In the genomic region with DNA sequence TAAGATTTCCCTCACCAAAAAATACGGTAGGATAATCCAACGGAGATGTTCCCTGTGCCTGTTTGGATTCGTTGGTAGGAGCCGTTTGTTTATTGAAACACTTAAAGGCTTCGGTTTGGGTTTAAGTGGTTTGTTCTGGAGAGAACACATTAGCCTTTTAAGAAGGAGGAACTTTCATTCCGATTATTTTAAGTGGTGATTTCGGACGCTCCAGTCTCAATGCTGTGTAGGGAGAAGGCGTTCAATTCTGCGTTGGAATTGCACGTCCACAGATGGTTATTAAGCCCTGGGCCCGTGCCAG, we compare ENCODE assay signal across 7 mouse cellular contexts. TPM values are rescaled to one million over a fixed set of nuclear protein-coding genes. Genes with fewer than 3 reads are reported as not detected.
DNase-seq lines count a peak whose midpoint lies in the region; ATAC-seq and TF ChIP-seq lines count a peak whose summit lies in the region.

No protein-coding gene starts in this region.

- H3K4me3 ChIP-seq in lung, adult 2 months (replicated peaks; ENCODE audit: extremely low read depth, low read depth, low read length), result peak overlapping the region; percentile 79
- peak overlapping the region; percentile 56 for H3K4me3 ChIP-seq in forebrain, embryonic 13.5 days
- peak overlapping the region; percentile 91 for H3K4me3 ChIP-seq in liver, embryonic 12.5 days
- H3K4me3 ChIP-seq in stomach, embryonic 14.5 days (ENCODE audit: low read depth, low read length), result peak overlapping the region; percentile 56

- WGBS in lung, adult 2 months, result 7% methylated on average over 12 of the region's 12 CpGs
- WGBS in forebrain, embryonic 13.5 days, result 11% methylated on average over 12 of the region's 12 CpGs
- WGBS in liver, embryonic 12.5 days (ENCODE audit: insufficient replicate concordance), result 13% methylated on average over 12 of the region's 12 CpGs
- 6% methylated on average over 12 of the region's 12 CpGs for WGBS in stomach, embryonic 14.5 days

- no peak overlapping the region for H3K27ac ChIP-seq in forebrain, embryonic 13.5 days
- peak overlapping the region; percentile 100 for H3K27ac ChIP-seq in liver, embryonic 12.5 days
- no peak overlapping the region for H3K27ac ChIP-seq in stomach, embryonic 14.5 days (ENCODE audit: low read length)

- peak overlapping the region; percentile 64 for H3K9ac ChIP-seq in forebrain, embryonic 13.5 days
- peak overlapping the region; percentile 98 for H3K9ac ChIP-seq in liver, embryonic 12.5 days
- no peak overlapping the region; the same call in 1 of the 2 replicates for H3K9ac ChIP-seq in stomach, embryonic 14.5 days (replicated peaks; ENCODE audit: low read depth, low read length)

- H3K4me1 ChIP-seq in lung, adult 2 months (ENCODE audit: control insufficient read depth, insufficient read depth, low read length), result no peaks in the 10 kb centered on the region; the same call in none of the 2 replicates
- peaks cover 12% of the 10 kb centered on the region for H3K4me1 ChIP-seq in forebrain, embryonic 13.5 days
- H3K4me1 ChIP-seq in liver, embryonic 12.5 days, result peaks cover 62% of the 10 kb centered on the region
- peaks cover 7% of the 10 kb centered on the region; the same call in 1 of the 2 replicates for H3K4me1 ChIP-seq in stomach, embryonic 14.5 days (ENCODE audit: control insufficient read depth, insufficient read depth, low read length)

- no peak for ATAC-seq in forebrain, embryonic 13.5 days
- no peak for ATAC-seq in liver, embryonic 12.5 days
- no peak for ATAC-seq in stomach, embryonic 14.5 days (ENCODE audit: insufficient number of reproducible peaks, insufficient read depth, low FRiP score, low read depth)

- no peaks in the 10 kb centered on the region for H3K36me3 ChIP-seq in forebrain, embryonic 13.5 days (ENCODE audit: poor library complexity, severe bottlenecking)
- peaks cover 9% of the 10 kb centered on the region for H3K36me3 ChIP-seq in liver, embryonic 12.5 days
- H3K36me3 ChIP-seq in stomach, embryonic 14.5 days (ENCODE audit: control insufficient read depth, insufficient read depth, low read length), result no peaks in the 10 kb centered on the region

- DNase-seq in lung, adult 2 months, result no peak
- no peak for DNase-seq in lung, postnatal 4 days
- DNase-seq in urinary bladder, postnatal 36 days (ENCODE audit: low spot score in 2 of 2), result no peak
- no peak for DNase-seq in thymus, postnatal 10 days (ENCODE audit: low spot score in 2 of 2)

- TF ChIP-seq CTCF in lung, adult 2 months (IDR thresholded peaks at IDR 0.05; ENCODE audit: insufficient read depth, low read length), result no peak

- no peak for TF ChIP-seq POLR2A in lung, adult 2 months (IDR thresholded peaks at IDR 0.05; ENCODE audit: borderline replicate concordance, extremely low read depth, low read depth, low read length)

- H3K9me3 ChIP-seq in forebrain, embryonic 13.5 days (replicated peaks), result no peaks in the 10 kb centered on the region
- H3K9me3 ChIP-seq in liver, embryonic 12.5 days (replicated peaks), result no peaks in the 10 kb centered on the region
- H3K9me3 ChIP-seq in stomach, embryonic 14.5 days (ENCODE audit: control insufficient read depth, low read depth, low read length), result no peaks in the 10 kb centered on the region

- H3K27me3 ChIP-seq in forebrain, embryonic 13.5 days, result peaks cover 54% of the 10 kb centered on the region
- peaks cover 39% of the 10 kb centered on the region for H3K27me3 ChIP-seq in liver, embryonic 12.5 days (replicated peaks)
- H3K27me3 ChIP-seq in stomach, embryonic 14.5 days (ENCODE audit: control insufficient read depth, insufficient read depth, low read length), result peaks cover 30% of the 10 kb centered on the region

- H3K4me2 ChIP-seq in forebrain, embryonic 13.5 days, result peak overlapping the region; percentile 92
- peak overlapping the region; percentile 81 for H3K4me2 ChIP-seq in liver, embryonic 12.5 days
- H3K4me2 ChIP-seq in stomach, embryonic 14.5 days (replicated peaks; ENCODE audit: low read depth, low read length), result peak overlapping the region; percentile 97

RNA-seq across cellular contexts. Expression of a gene that starts 0.2 kb away (rescaled TPM):
- polyA plus RNA-seq in lung, adult 2 months (2012; rRNA removed), result 17.1 and 22.3 TPM in 2 replicates
- polyA plus RNA-seq in forebrain, embryonic 13.5 days (2015; fragmentation: Nextera tagmentation; extraction: Ambion mirVana), result 0.32 and 0.50 TPM in 2 replicates
- polyA plus RNA-seq in liver, embryonic 12.5 days (2016; fragmentation: Nextera tagmentation; extraction: Ambion mirVana), result 45.3 and 46.4 TPM in 2 replicates
- 1.8 and 3.2 TPM in 2 replicates for polyA plus RNA-seq in stomach, embryonic 14.5 days (2014; fragmentation: Nextera tagmentation; extraction: Ambion mirVana)
